Mouse (Mus musculus) liver, postnatal 0 days (tissue): ENCODE results near the gene Kcnj6.

Source experiments
- CTCF ChIP-seq: sonication (generic); IDR thresholded peaks from 2 replicates; pipeline ENCODE4 v1.5.1; 2016; ENCODE audit warnings: antibody characterized with exemption, low read depth
- EP300 ChIP-seq: IDR thresholded peaks from 2 replicates; pipeline ENCODE4 v1.6.1; 2016; ENCODE audit warnings: antibody characterized with exemption, low read depth, mild to moderate bottlenecking

DNA sequence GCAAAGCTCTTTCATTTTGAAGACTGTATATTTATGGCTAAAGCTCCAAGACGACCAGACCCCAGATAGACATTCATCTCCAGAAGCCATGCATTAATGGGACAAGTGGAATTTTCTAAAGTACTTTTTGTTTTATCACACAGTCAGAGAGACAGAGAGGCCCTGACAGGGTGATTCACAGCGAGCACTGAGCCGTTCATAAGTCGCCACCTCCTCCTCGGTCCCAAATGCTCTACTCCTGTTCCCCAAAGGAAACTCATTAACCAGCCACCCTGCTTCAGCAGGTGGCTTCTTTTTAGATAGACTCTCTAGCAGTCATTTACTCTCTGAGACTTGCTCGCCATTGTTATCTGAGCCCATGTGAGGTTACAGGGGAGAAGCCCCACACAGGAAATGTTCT lies 72.1 kb downstream of the Kcnj6 start:
- TF ChIP-seq CTCF: no peak
- TF ChIP-seq EP300: no peak
